Mouse (Mus musculus) Patski (cell line): Measurements from ENCODE around the gene Fgfr2. TPM values are rescaled to one million over a fixed set of nuclear protein-coding genes. Genes with fewer than 3 reads are reported as not detected.

Experiments
- ATAC-seq: fragments of 100-300 bp; one replicate; pipeline ENCODE4 v1.8.0; 2021
- CTCF ChIA-PET: fragments of 350-600 bp; sonication (Branson Sonifier 250); formaldehyde crosslinking; loops from one replicate; lab custom pipeline; 2022; ENCODE audit warnings: inconsistent platforms; lab: Charles Lee
- POLR2A ChIA-PET: fragments of 350-600 bp; sonication (Branson Sonifier 250); formaldehyde crosslinking; loops from one replicate; lab custom pipeline; 2022; ENCODE audit warnings: antibody characterized with exemption, inconsistent platforms; lab: Charles Lee
- DNase-seq: peaks from one replicate; pipeline ENCODE4 v3.0.0-alpha.2; 2011; ENCODE audit warnings: low read depth, low spot score
- H3K27me3 ChIP-seq: fragments of 371-371 bp; one replicate; pipeline ENCODE4 v1.5.1; 2021
- CTCF ChIP-seq: fragments of 100-300 bp; IDR thresholded peaks from one replicate; pipeline ENCODE4 v1.5.1; 2021
- in situ Hi-C: fragments of 300-500 bp; cut with MboI; formaldehyde crosslinking; loops from 3 replicates; pipeline ENCODE4 v1.11.1; 2018; ENCODE audit warnings: low pct_unique_long_range_greater_than_20kb, mixed read lengths
- polyA plus RNA-seq: library from polyadenylated mRNA; unstranded; gene quantifications from one replicate; pipeline ENCODE4 v1.2.3, GENCODE M21; 2021

The Fgfr2 gene
- polyA plus RNA-seq, 1 experiment from 2014 or later, result 48.8 TPM

- in situ Hi-C loops, result no loop called here
- no peak for TF ChIP-seq CTCF
- ATAC-seq, result no peak
- no peaks in the 10 kb centered on the region for H3K27me3 ChIP-seq
- ChIA-PET CTCF (interaction anchor here (0.9 to 1.5 kb wide), 4 partner anchors 8 to 90 kb away, joined by 3 to 4 read pairs (median 4); no protein-coding TSS in a partner anchor), POLR2A (interaction anchor here (0.6 kb wide), 1 partner anchor 260 kb away, joined by 3 read pairs; no protein-coding TSS in a partner anchor)
- no peak for DNase-seq
These were observed 2737.3 kb downstream of the Fgfr2 start for GRCm38 (mm10) chr7:130385732-130386294.

- no peak for DNase-seq
- no peak for TF ChIP-seq CTCF
- ChIA-PET CTCF (no interaction called here), POLR2A (no interaction called here)
- no peak for ATAC-seq
- in situ Hi-C loops, result no loop called here
- no peaks in the 10 kb centered on the region for H3K27me3 ChIP-seq
These were observed 2741.0 kb downstream of the Fgfr2 start for GRCm38 (mm10) chr7:130382126-130382525.

DNA sequence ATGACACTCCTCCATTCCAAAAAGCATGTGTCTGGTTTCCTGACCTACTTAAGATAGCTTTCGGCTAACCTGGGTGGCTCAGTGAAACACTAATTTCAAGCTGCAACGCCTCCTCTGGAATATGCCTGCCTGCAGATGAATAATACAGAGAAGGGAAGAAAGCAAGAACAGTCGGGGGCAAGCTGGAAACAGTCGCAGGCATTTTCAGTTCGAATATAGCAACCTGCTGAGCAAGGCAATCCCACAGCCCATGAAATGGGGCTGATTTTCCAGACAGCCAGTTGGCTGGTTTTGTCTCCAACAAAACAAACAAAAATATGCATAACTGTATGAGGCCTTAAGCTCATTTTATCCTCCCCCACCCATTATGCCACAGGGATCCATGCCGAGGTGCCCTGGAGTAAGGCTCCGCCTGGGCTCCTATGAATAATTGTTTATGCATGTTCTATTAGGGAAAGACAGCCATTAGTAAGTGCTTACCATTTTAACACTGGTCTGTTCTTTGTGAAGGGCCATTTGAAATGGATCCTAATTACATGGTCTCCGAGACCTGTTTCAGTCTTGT is 2741.7 kb downstream of the Fgfr2 start:
- no peaks in the 10 kb centered on the region for H3K27me3 ChIP-seq
- ChIA-PET POLR2A (no interaction called here), CTCF (interaction anchor here (1.1 to 1.3 kb wide), 3 partner anchors 10 to 111 kb away, joined by 3 to 5 read pairs (median 3); no protein-coding TSS in a partner anchor)
- ATAC-seq (no peak), DNase-seq (no peak)
- in situ Hi-C loops, result no loop called here
- no peak for TF ChIP-seq CTCF

- TF ChIP-seq CTCF, result peak; percentile 36
- no peaks in the 10 kb centered on the region for H3K27me3 ChIP-seq
- ATAC-seq (no peak), DNase-seq (no peak)
- CTCF ChIA-PET, result interaction anchor here (1.1 to 1.3 kb wide), 3 partner anchors 10 to 110 kb away, joined by 3 to 5 read pairs (median 3); no protein-coding TSS in a partner anchor
- in situ Hi-C loops, result no loop called here
- POLR2A ChIA-PET, result no interaction called here
These were observed 2742.3 kb downstream of the Fgfr2 start for GRCm38 (mm10) chr7:130380769-130381355.

GRCm38 (mm10) chr7:130380367-130380766 is 2742.8 kb downstream of the Fgfr2 start:
- no peak for DNase-seq
- CTCF ChIA-PET, result no interaction called here
- no peaks in the 10 kb centered on the region for H3K27me3 ChIP-seq
- no peak for TF ChIP-seq CTCF
- in situ Hi-C loops, result no loop called here
- POLR2A ChIA-PET, result no interaction called here
- no peak for ATAC-seq

GRCm38 (mm10) chr7:130379886-130380285 is 2743.3 kb downstream of the Fgfr2 start:
- peak; percentile 52 for ATAC-seq
- no peaks in the 10 kb centered on the region for H3K27me3 ChIP-seq
- in situ Hi-C loops, result no loop called here
- no peak for TF ChIP-seq CTCF
- DNase-seq, result peak; percentile 25
- ChIA-PET POLR2A (no interaction called here), CTCF (no interaction called here)

- ChIA-PET POLR2A (no interaction called here), CTCF (no interaction called here)
- ATAC-seq (no peak), DNase-seq (no peak)
- in situ Hi-C loops, result no loop called here
- H3K27me3 ChIP-seq, result no peaks in the 10 kb centered on the region
- TF ChIP-seq CTCF, result no peak
These were observed 2744.8 kb downstream of the Fgfr2 start for GRCm38 (mm10) chr7:130378308-130378707.

- H3K27me3 ChIP-seq, result no peaks in the 10 kb centered on the region
- ATAC-seq (no peak), DNase-seq (no peak)
- in situ Hi-C loops, result no loop called here
- ChIA-PET POLR2A (no interaction called here), CTCF (no interaction called here)
- TF ChIP-seq CTCF, result no peak
These were observed 2748.8 kb downstream of the Fgfr2 start for GRCm38 (mm10) chr7:130374311-130374710.

DNA sequence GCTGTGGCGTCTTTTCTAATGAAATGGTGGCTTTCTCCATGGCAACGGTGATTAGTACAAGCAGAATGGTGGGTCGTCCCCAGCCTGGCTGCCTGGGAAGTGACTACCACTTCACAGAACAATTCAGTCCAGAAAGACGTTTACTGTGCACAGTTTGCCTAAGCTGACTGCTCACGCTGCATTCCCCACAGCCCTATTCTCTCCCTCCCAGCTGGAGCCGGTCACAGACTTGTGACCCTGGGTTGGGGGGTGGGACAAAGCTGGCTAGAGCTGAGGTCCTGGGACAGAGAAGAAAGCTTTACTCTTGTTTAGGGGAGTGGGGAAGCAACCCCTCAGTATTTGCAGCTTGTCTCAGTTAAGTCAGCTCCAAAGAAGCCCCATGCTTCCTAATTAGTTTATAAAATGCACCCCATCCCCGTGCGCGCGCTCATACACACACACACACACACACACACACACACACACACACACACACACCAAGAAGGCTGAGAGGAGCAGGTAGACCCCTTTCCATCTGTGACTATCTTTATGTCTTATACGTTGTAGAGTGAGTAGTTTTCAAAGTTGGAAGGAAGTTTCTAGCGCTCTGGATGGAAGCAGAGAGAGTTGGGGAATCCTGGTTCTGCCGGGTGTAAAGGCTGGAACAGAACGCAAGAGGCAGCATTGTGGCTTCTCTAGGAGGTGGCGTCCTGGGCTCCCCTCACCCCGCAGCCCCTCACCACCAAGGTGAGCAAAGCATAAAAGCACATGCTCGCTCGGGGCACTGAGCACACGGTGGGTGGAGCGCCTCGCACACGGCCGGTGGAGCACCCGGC is 2754.1 kb downstream of the Fgfr2 start:
- POLR2A ChIA-PET, result no interaction called here
- DNase-seq (no peak), ATAC-seq (no peak)
- CTCF ChIA-PET, result interaction anchor here (1.9 kb wide), 1 partner anchor 13 kb away, joined by 4 read pairs; no protein-coding TSS in a partner anchor
- TF ChIP-seq CTCF, result no peak
- H3K27me3 ChIP-seq, result no peaks in the 10 kb centered on the region
- in situ Hi-C loops, result no loop called here

GRCm38 (mm10) chr7:130368036-130368826 is 2754.9 kb downstream of the Fgfr2 start:
- ChIA-PET POLR2A (no interaction called here), CTCF (interaction anchor here (1.9 kb wide), 1 partner anchor 12 kb away, joined by 4 read pairs; no protein-coding TSS in a partner anchor)
- in situ Hi-C loops, result no loop called here
- no peak for DNase-seq
- no peak for ATAC-seq
- H3K27me3 ChIP-seq, result no peaks in the 10 kb centered on the region
- TF ChIP-seq CTCF, result no peak
